19 mouse cellular contexts compared by ENCODE assay signal in the genomic region with DNA sequence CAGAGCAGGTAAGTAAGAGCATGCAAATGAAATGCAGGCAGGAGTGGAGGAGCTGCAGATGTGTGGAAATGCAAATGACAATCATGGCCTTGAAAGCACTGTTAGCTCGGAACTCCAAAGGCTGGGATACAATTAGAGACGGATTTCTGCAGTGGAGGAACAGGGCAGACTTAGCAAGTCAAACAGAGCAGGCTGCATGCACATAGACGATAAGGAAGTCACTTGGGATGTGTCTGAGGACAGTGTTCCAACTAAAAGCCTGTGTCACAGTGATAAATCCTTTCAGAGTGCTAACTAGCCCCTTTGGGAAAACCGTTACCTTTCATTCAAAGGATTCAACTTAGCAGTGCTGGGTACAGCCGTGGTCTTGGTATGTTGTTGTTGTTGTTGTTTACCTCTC. TPM values are rescaled to one million over a fixed set of nuclear protein-coding genes. Genes with fewer than 3 reads are reported as not detected.
DNase-seq lines count a peak whose midpoint lies in the region; ATAC-seq and TF ChIP-seq lines count a peak whose summit lies in the region.
"Had no signal": no experiment of that assay in that cellular context is flagged by ENCODE, and none has a peak within 500 bp of the region (broad histone marks: within the 10 kb centered on the region; RNA-seq: fewer than 3 reads in every experiment).

No protein-coding gene starts in this region.

- peaks cover 21% of the 10 kb centered on the region for H3K4me1 ChIP-seq in forebrain, embryonic 13.5 days
- peaks cover 21% of the 10 kb centered on the region for H3K4me1 ChIP-seq in forebrain, embryonic 10.5 days
- H3K4me1 ChIP-seq in liver, embryonic 11.5 days (replicated peaks; ENCODE audit: control insufficient read depth, insufficient read depth, low read length) = peaks cover 25% of the 10 kb centered on the region
- H3K4me1 ChIP-seq in liver, postnatal 0 days (ENCODE audit: insufficient read depth) = peaks cover 7% of the 10 kb centered on the region; the same call in 1 of the 2 replicates
- peaks cover 22% of the 10 kb centered on the region for H3K4me1 ChIP-seq in forebrain, embryonic 15.5 days
- H3K4me1 ChIP-seq in midbrain, postnatal 0 days (ENCODE audit: insufficient read depth, low read length) = peaks cover 6% of the 10 kb centered on the region; the same call in 1 of the 2 replicates
- H3K4me1 ChIP-seq in cerebellum, adult 2 months (ENCODE audit: control insufficient read depth, insufficient read depth, low read length) = peaks cover 5% of the 10 kb centered on the region; the same call in 1 of the 2 replicates

- peaks cover 11% of the 10 kb centered on the region; the same call in 1 of the 2 replicates for H3K36me3 ChIP-seq in forebrain, embryonic 13.5 days (ENCODE audit: poor library complexity, severe bottlenecking)
- peaks cover 58% of the 10 kb centered on the region for H3K36me3 ChIP-seq in forebrain, embryonic 10.5 days (replicated peaks)
- H3K36me3 ChIP-seq in liver, embryonic 11.5 days (ENCODE audit: control insufficient read depth, insufficient read depth, low read length) = peaks cover 2% of the 10 kb centered on the region; the same call in 1 of the 2 replicates
- H3K36me3 ChIP-seq in liver, postnatal 0 days (replicated peaks; ENCODE audit: insufficient read depth, low read length) = peaks cover 18% of the 10 kb centered on the region; the same call in 1 of the 2 replicates
- no peaks in the 10 kb centered on the region for H3K36me3 ChIP-seq in forebrain, embryonic 15.5 days
- H3K36me3 ChIP-seq in midbrain, postnatal 0 days (ENCODE audit: insufficient read depth, low read length) = no peaks in the 10 kb centered on the region
- H3K36me3 ChIP-seq: intestine, embryonic 15.5 days had no signal

- no peak for TF ChIP-seq POLR2A in cerebellum, adult 2 months (IDR thresholded peaks at IDR 0.05; ENCODE audit: borderline replicate concordance, insufficient read depth, low read length)

- H3K27me3 ChIP-seq in forebrain, embryonic 13.5 days = no peaks in the 10 kb centered on the region
- no peaks in the 10 kb centered on the region for H3K27me3 ChIP-seq in forebrain, embryonic 10.5 days (ENCODE audit: poor library complexity, severe bottlenecking)
- H3K27me3 ChIP-seq in liver, embryonic 11.5 days (replicated peaks; ENCODE audit: control insufficient read depth, insufficient read depth, low read length) = no peaks in the 10 kb centered on the region
- no peaks in the 10 kb centered on the region for H3K27me3 ChIP-seq in liver, postnatal 0 days (ENCODE audit: insufficient read depth, low read length)
- H3K27me3 ChIP-seq in forebrain, embryonic 15.5 days = no peaks in the 10 kb centered on the region
- H3K27me3 ChIP-seq in midbrain, postnatal 0 days (ENCODE audit: insufficient read depth, low read length) = no peaks in the 10 kb centered on the region
- no peaks in the 10 kb centered on the region for H3K27me3 ChIP-seq in cerebellum, adult 2 months (ENCODE audit: control insufficient read depth, insufficient read depth, low read length)
- H3K27me3 ChIP-seq: heart, embryonic 13.5 days; intestine, embryonic 15.5 days; kidney, embryonic 15.5 days had no signal

- H3K4me3 ChIP-seq in forebrain, embryonic 13.5 days = no peak overlapping the region
- no peak overlapping the region for H3K4me3 ChIP-seq in forebrain, embryonic 10.5 days
- H3K4me3 ChIP-seq in liver, embryonic 11.5 days (ENCODE audit: low read depth, low read length) = no peak overlapping the region
- H3K4me3 ChIP-seq in liver, postnatal 0 days (ENCODE audit: low read depth, low read length) = no peak overlapping the region
- no peak overlapping the region for H3K4me3 ChIP-seq in forebrain, embryonic 15.5 days
- H3K4me3 ChIP-seq in midbrain, postnatal 0 days (ENCODE audit: low read depth, low read length) = no peak overlapping the region
- no peak overlapping the region for H3K4me3 ChIP-seq in cerebellum, adult 2 months (replicated peaks; ENCODE audit: insufficient read depth, low read depth, low read length)
- H3K4me3 ChIP-seq: heart, embryonic 13.5 days; intestine, embryonic 15.5 days; kidney, embryonic 15.5 days had no signal

- no peak overlapping the region for H3K4me2 ChIP-seq in forebrain, embryonic 13.5 days
- H3K4me2 ChIP-seq in liver, embryonic 11.5 days = no peak overlapping the region
- no peak overlapping the region for H3K4me2 ChIP-seq in liver, postnatal 0 days (ENCODE audit: low read depth, low read length)
- no peak overlapping the region for H3K4me2 ChIP-seq in forebrain, embryonic 15.5 days (replicated peaks)
- no peak overlapping the region for H3K4me2 ChIP-seq in midbrain, postnatal 0 days (ENCODE audit: low read depth, low read length, poor library complexity, severe bottlenecking)
- H3K4me2 ChIP-seq: heart, embryonic 13.5 days; intestine, embryonic 15.5 days; kidney, embryonic 15.5 days had no signal

- intact Hi-C loops in left cerebral cortex, postnatal 10 days (cut with DNase I) = no loop called here

- no peak for TF ChIP-seq CTCF in liver, postnatal 0 days (IDR thresholded peaks at IDR 0.05; ENCODE audit: low read depth)
- TF ChIP-seq CTCF in midbrain, postnatal 0 days (IDR thresholded peaks at IDR 0.05) = no peak
- no peak for TF ChIP-seq CTCF in cerebellum, adult 2 months (IDR thresholded peaks at IDR 0.05; ENCODE audit: borderline replicate concordance, insufficient read depth, low read depth, low read length)

- no peak overlapping the region for H3K9ac ChIP-seq in forebrain, embryonic 13.5 days
- H3K9ac ChIP-seq in liver, embryonic 11.5 days (ENCODE audit: low read depth, low read length) = no peak overlapping the region
- H3K9ac ChIP-seq in liver, postnatal 0 days (replicated peaks) = no peak overlapping the region
- H3K9ac ChIP-seq in forebrain, embryonic 15.5 days (replicated peaks) = no peak overlapping the region
- H3K9ac ChIP-seq in midbrain, postnatal 0 days (replicated peaks; ENCODE audit: low read length, poor library complexity, severe bottlenecking) = no peak overlapping the region
- H3K9ac ChIP-seq: heart, embryonic 13.5 days; intestine, embryonic 15.5 days; kidney, embryonic 15.5 days had no signal

- no peak for DNase-seq in forebrain, embryonic 10.5 days (ENCODE audit: extremely low spot score, low spot score)
- DNase-seq in liver, embryonic 11.5 days (ENCODE audit: low spot score) = no peak
- DNase-seq in liver, postnatal 0 days = no peak
- no peak for DNase-seq in midbrain, postnatal 0 days (ENCODE audit: low spot score)
- no peak for DNase-seq in cerebellum, adult 2 months
- no peak for DNase-seq in left cerebral cortex, postnatal 10 days (ENCODE audit: extremely low spot score in 1 of 2, low spot score in 2 of 2)
- DNase-seq: adrenal gland, postnatal 10 days; cerebellum, adult 9-10 months; heart, adult 11 months; heart, postnatal 36 days; left cerebral cortex, postnatal 4 days; lung, adult 18-20 months; right cerebral cortex, postnatal 4 days; thymus, postnatal 25 days had no signal

- peak overlapping the region; percentile 32 for H3K27ac ChIP-seq in forebrain, embryonic 13.5 days
- H3K27ac ChIP-seq in forebrain, embryonic 10.5 days = no peak overlapping the region
- no peak overlapping the region for H3K27ac ChIP-seq in liver, embryonic 11.5 days (ENCODE audit: low read depth, low read length)
- H3K27ac ChIP-seq in liver, postnatal 0 days (ENCODE audit: low read depth) = no peak overlapping the region
- H3K27ac ChIP-seq in forebrain, embryonic 15.5 days (replicated peaks) = peak overlapping the region; percentile 43
- H3K27ac ChIP-seq in midbrain, postnatal 0 days (ENCODE audit: low read depth, low read length) = peak overlapping the region; percentile 62; the same call in 1 of the 2 replicates
- H3K27ac ChIP-seq in cerebellum, adult 2 months (ENCODE audit: insufficient read depth, low read length) = no peak overlapping the region
- H3K27ac ChIP-seq: heart, embryonic 13.5 days; intestine, embryonic 15.5 days; kidney, embryonic 15.5 days had no signal

- 57% methylated on average over 5 of the region's 5 CpGs for WGBS in forebrain, embryonic 13.5 days
- WGBS in forebrain, embryonic 10.5 days = 82% methylated on average over 5 of the region's 5 CpGs
- WGBS in liver, embryonic 11.5 days = 50% methylated on average over 5 of the region's 5 CpGs
- WGBS in liver, postnatal 0 days (ENCODE audit: insufficient replicate concordance) = 63% methylated on average over 5 of the region's 5 CpGs
- 54% methylated on average over 5 of the region's 5 CpGs for WGBS in forebrain, embryonic 15.5 days
- WGBS in midbrain, postnatal 0 days = 26% methylated on average over 5 of the region's 5 CpGs
- WGBS in cerebellum, adult 2 months = 75% methylated on average over 5 of the region's 5 CpGs

- no peak for ATAC-seq in forebrain, embryonic 13.5 days
- peak; percentile 27; the same call in 1 of the 2 replicates for ATAC-seq in liver, embryonic 11.5 days (replicated peaks; ENCODE audit: low FRiP score)
- ATAC-seq in liver, postnatal 0 days = no peak
- no peak for ATAC-seq in forebrain, embryonic 15.5 days (replicated peaks)
- no peak for ATAC-seq in midbrain, postnatal 0 days (ENCODE audit: low FRiP score)
- ATAC-seq: intestine, embryonic 15.5 days had no signal

- H3K9me3 ChIP-seq in forebrain, embryonic 13.5 days (replicated peaks) = no peaks in the 10 kb centered on the region
- peaks cover 5% of the 10 kb centered on the region for H3K9me3 ChIP-seq in forebrain, embryonic 10.5 days
- no peaks in the 10 kb centered on the region for H3K9me3 ChIP-seq in liver, embryonic 11.5 days (ENCODE audit: control insufficient read depth, low read length)
- peaks cover 2% of the 10 kb centered on the region; the same call in 1 of the 2 replicates for H3K9me3 ChIP-seq in liver, postnatal 0 days (ENCODE audit: low read length)
- H3K9me3 ChIP-seq in forebrain, embryonic 15.5 days = no peaks in the 10 kb centered on the region
- H3K9me3 ChIP-seq in midbrain, postnatal 0 days (ENCODE audit: low read length) = no peaks in the 10 kb centered on the region
- H3K9me3 ChIP-seq: heart, embryonic 13.5 days; intestine, embryonic 15.5 days; kidney, embryonic 15.5 days had no signal

- no peak for TF ChIP-seq EP300 in liver, postnatal 0 days (IDR thresholded peaks at IDR 0.05; ENCODE audit: low read depth)

RNA-seq across cellular contexts. Expression of a gene that starts 56.7 kb away (rescaled TPM):
- polyA plus RNA-seq in forebrain, embryonic 13.5 days (2015; fragmentation: Nextera tagmentation; extraction: Ambion mirVana) = 185 and 204 TPM in 2 replicates
- 40.3 and 46.3 TPM in 2 replicates for polyA plus RNA-seq in forebrain, embryonic 10.5 days (2016; fragmentation: Nextera tagmentation; extraction: Ambion mirVana)
- 20.0 and 22.7 TPM in 2 replicates for polyA plus RNA-seq in liver, embryonic 11.5 days (2014; fragmentation: Nextera tagmentation; extraction: Ambion mirVana)
- polyA plus RNA-seq in liver, postnatal 0 days (2015; fragmentation: Nextera tagmentation; extraction: Ambion mirVana) = 7.2 and 7.3 TPM in 2 replicates
- 295 and 316 TPM in 2 replicates for polyA plus RNA-seq in forebrain, embryonic 15.5 days (2015; fragmentation: Nextera tagmentation; extraction: Ambion mirVana)
- 424 and 472 TPM in 2 replicates for total RNA-seq in midbrain, postnatal 0 days (2014; rRNA removed)
- polyA plus RNA-seq in midbrain, postnatal 0 days (2015; fragmentation: Nextera tagmentation; extraction: Ambion mirVana) = 473 and 503 TPM in 2 replicates
- 101 and 104 TPM in 2 replicates for polyA plus RNA-seq in cerebellum, adult 2 months (2012; rRNA removed)
- total RNA-seq in left cerebral cortex, postnatal 10 days (2021) = 100 to 1,000 TPM; 267 to 278 TPM

Comparison
In these comparisons a context has a peak if more than half of its experiments do, and no peak if none do; other contexts are left out.
1. H3K27ac ChIP-seq: peak in forebrain, embryonic 13.5 days (single experiment), forebrain, embryonic 15.5 days (single experiment) and midbrain, postnatal 0 days (single experiment); none in forebrain, embryonic 10.5 days (single experiment), liver, embryonic 11.5 days (single experiment), liver, postnatal 0 days (single experiment) and cerebellum, adult 2 months (single experiment).